Mouse (Mus musculus) lung, embryonic 16.5 days (tissue): ENCODE results near the gene Btn1a1. TPM values are rescaled to one million over a fixed set of nuclear protein-coding genes. Genes with fewer than 3 reads are reported as not detected.
A peak's percentile ranks its signal among the peaks of the same experiment; 100 is the strongest.

Source experiments
- ATAC-seq: fragments of 200-750 bp; cut with Nextera tagmentation; 2 replicates; pipeline ENCODE4 v1.8.0; 2017; ENCODE audit warnings: low read depth, mild to moderate bottlenecking, moderate library complexity
- H3K27ac ChIP-seq: fragments of 300-500 bp; sonication (generic); 2 replicates; pipeline ENCODE4 v1.5.1; 2014; ENCODE audit warnings: mild to moderate bottlenecking, control low read depth, low read length
- H3K27me3 ChIP-seq: fragments of 300-500 bp; sonication (generic); 2 replicates; pipeline ENCODE4 v1.6.1; 2014; ENCODE audit warnings: low read depth, low read length, mixed read lengths; ENCODE audit not compliant: control insufficient read depth, insufficient read depth
- H3K36me3 ChIP-seq: fragments of 300-500 bp; sonication (generic); 2 replicates; pipeline ENCODE4 v1.6.1; 2014; ENCODE audit warnings: low read length; ENCODE audit not compliant: control insufficient read depth, insufficient read depth
- H3K4me1 ChIP-seq: fragments of 300-500 bp; sonication (generic); replicated peaks from 2 replicates; pipeline ENCODE4 v1.6.1; 2014; ENCODE audit warnings: low read length, mixed read lengths; ENCODE audit not compliant: control insufficient read depth, insufficient read depth
- H3K4me2 ChIP-seq: fragments of 300-500 bp; sonication (generic); 2 replicates; pipeline ENCODE4 v1.6.1; 2014; ENCODE audit warnings: low read depth, low read length, control low read depth
- H3K4me3 ChIP-seq: fragments of 300-500 bp; sonication (generic); 2 replicates; pipeline ENCODE4 v1.5.1; 2014; ENCODE audit warnings: mild to moderate bottlenecking, low read length, control low read depth
- H3K9ac ChIP-seq: fragments of 300-500 bp; sonication (generic); 2 replicates; pipeline ENCODE4 v1.6.1; 2014; ENCODE audit warnings: low read length, control low read depth
- H3K9me3 ChIP-seq: fragments of 300-500 bp; sonication (generic); 2 replicates; pipeline ENCODE4 v1.6.1; 2016; ENCODE audit warnings: low read length; ENCODE audit not compliant: control insufficient read depth
- WGBS: fragments of 180-500 bp; shearing (Covaris S2); extraction: QIAGEN DNeasy Blood & Tissue Kit; methylation state at CpG from one replicate; pipeline ENCODE4 v1.1.7; 2014; 5-methylcytosine and 5-hydroxymethylcytosine counted together
- polyA plus RNA-seq: library from polyadenylated mRNA; unstranded; fragments of >200 nt; fragmentation: Nextera tagmentation; extraction: Ambion mirVana; gene quantifications from 2 replicates; pipeline ENCODE4 v1.2.1, GENCODE M21; 2015

Gene Btn1a1
- polyA plus RNA-seq, 1 experiment from 2014 or later = 0.10 TPM

DNA sequence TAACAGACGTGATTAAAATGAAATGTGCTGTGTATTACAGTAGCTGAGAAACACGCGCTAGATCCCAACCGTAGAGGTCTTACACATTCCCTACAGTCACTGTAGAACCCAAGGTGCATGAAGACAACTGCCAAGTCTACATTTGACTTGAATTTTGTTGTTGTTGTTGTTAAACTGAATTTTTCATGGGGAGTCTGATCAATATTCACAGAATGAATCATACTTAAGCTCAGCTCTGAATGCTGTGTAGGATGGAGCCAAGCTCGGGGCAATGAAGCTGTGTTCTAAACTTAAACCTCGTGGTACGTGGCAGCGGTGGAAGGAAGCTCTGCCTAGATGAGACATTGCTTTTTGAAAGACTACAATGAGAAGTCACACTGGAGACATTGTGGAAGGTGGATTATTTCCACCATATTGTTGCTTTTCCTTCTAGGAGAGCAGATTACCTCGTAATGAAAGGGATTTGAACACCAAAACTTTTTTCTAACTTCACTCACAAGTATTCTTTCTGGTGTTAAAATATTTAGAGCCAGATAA is 36.4 kb upstream of the Btn1a1 start:
- no peaks in the 10 kb centered on the region for H3K27me3 ChIP-seq
- H3K4me3 ChIP-seq = no peak overlapping the region
- no peak for ATAC-seq
- no peaks in the 10 kb centered on the region for H3K36me3 ChIP-seq
- no peak overlapping the region for H3K9ac ChIP-seq
- H3K4me1 ChIP-seq = peaks cover 27% of the 10 kb centered on the region
- H3K27ac ChIP-seq = no peak overlapping the region
- peak overlapping the region; percentile 39; the same call in 1 of the 2 replicates for H3K4me2 ChIP-seq
- WGBS = 37% methylated on average over 9 of the region's 9 CpGs
- no peaks in the 10 kb centered on the region for H3K9me3 ChIP-seq

DNA sequence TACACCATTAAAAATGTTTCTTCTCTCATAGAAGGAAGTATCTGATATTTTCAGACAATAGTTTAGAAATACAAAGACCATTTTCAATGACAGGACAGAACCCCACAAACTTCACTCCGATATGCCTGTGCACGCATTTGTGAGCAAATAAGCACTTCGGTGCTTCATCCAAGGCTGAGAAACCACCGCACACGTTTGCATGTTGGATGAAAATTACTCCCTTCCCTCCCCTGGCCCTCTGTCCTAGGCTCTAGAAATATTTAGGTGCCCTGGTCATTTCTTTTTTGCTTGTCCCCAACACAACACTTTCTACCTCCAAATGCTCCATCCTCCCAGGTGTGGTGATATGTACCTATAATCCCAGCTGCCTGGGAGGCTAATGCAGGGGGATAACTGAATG is 35.8 kb upstream of the Btn1a1 start:
- no peaks in the 10 kb centered on the region for H3K27me3 ChIP-seq
- no peaks in the 10 kb centered on the region for H3K9me3 ChIP-seq
- H3K4me3 ChIP-seq = no peak overlapping the region
- ATAC-seq = no peak
- peak overlapping the region; percentile 39 for H3K4me2 ChIP-seq
- H3K4me1 ChIP-seq = peaks cover 27% of the 10 kb centered on the region
- no peaks in the 10 kb centered on the region for H3K36me3 ChIP-seq
- no peak overlapping the region for H3K9ac ChIP-seq
- WGBS = 20% methylated on average over 5 of the region's 5 CpGs
- H3K27ac ChIP-seq = no peak overlapping the region

DNA sequence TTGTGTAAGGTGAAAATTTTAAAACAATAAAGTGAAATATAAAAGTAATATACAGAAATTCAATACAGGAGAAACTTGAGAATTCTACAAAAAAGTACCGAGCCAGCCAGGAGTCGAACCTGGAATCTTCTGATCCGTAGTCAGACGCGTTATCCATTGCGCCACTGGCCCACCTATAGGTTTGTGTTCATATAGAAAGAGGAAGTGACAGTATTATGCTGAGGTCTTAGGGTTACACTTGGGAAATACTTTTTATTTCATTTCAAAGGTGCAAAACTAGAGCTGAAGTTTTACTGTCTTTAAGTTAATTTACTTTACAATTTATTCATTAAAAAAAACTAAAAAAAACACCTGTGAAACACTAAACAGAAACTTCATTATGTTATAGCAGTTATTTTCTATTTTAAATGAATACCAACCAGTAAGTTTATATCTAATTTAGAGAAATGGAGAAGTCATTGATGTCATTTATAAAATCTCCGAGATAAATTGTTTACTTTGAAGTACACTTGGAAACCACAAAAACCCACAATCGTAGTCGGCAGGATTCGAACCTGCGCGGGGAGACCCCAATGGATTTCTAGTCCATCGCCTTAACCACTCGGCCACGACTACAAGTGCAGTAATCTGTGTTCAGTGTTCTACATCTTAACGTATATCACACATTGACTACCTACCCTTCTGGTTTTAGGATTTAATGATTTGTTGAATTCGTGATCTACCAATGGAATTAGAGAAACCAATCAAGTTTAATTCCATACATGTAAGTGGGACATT is 34.9 kb upstream of the Btn1a1 start:
- ATAC-seq = peak; percentile 48; the same call in 1 of the 2 replicates
- H3K36me3 ChIP-seq = no peaks in the 10 kb centered on the region
- H3K9me3 ChIP-seq = no peaks in the 10 kb centered on the region
- H3K4me3 ChIP-seq = no peak overlapping the region
- no peak overlapping the region for H3K9ac ChIP-seq
- H3K4me1 ChIP-seq = peaks cover 22% of the 10 kb centered on the region
- 4% methylated on average over 17 of the region's 17 CpGs for WGBS
- H3K4me2 ChIP-seq = no peak overlapping the region
- no peaks in the 10 kb centered on the region for H3K27me3 ChIP-seq
- no peak overlapping the region for H3K27ac ChIP-seq

DNA sequence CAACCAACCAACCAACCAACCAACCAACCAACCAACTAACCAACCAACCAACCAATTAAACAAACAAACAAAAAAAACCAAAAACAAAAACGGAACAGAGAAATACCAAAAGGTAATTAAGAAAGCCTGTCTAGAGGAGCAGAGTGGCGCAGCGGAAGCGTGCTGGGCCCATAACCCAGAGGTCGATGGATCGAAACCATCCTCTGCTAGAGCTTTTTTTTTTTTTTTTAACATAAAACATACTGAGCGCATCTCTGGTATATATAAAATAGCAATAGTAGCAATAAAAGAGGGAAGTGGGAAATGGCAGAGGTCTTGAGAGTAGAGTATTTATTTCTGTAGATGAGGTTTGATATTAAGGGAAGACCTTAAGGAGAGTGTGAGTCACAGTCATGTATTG is 34.2 kb upstream of the Btn1a1 start:
- Histone ChIP-seq H3K27me3 (no peaks in the 10 kb centered on the region), H3K27ac (no peak overlapping the region), H3K36me3 (no peaks in the 10 kb centered on the region), H3K4me2 (no peak overlapping the region), H3K4me3 (no peak overlapping the region), H3K4me1 (peaks cover 15% of the 10 kb centered on the region; the same call in 1 of the 2 replicates), H3K9me3 (no peaks in the 10 kb centered on the region), H3K9ac (no peak overlapping the region)
- ATAC-seq = no peak
- WGBS = 22% methylated on average over 7 of the region's 7 CpGs

DNA sequence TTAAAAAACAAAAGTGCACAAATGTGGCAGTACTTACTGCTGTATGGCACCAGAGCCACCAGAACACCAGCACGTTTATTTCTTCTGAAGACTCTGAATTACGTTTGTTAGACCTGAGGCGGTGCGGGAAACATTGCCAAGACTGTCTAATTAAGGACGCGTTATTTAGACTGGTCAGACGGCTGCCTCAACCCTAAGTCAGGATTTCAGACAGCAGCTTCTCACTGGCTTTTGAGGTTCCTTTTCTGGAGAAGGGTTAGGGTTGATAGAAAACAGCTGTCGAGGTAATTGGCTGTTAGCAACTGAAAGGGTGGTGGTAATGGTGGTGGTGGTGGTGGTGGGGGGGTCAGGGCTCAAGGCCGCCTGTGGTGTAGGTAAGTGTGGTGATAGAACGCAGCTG is 33.0 kb upstream of the Btn1a1 start:
- WGBS = 8% methylated on average over 10 of the region's 10 CpGs
- H3K27me3 ChIP-seq = no peaks in the 10 kb centered on the region
- H3K36me3 ChIP-seq = no peaks in the 10 kb centered on the region
- ATAC-seq = peak; percentile 62
- peak overlapping the region; percentile 60 for H3K4me2 ChIP-seq
- peaks cover 15% of the 10 kb centered on the region; the same call in 1 of the 2 replicates for H3K4me1 ChIP-seq
- no peak overlapping the region for H3K27ac ChIP-seq
- no peaks in the 10 kb centered on the region for H3K9me3 ChIP-seq
- peak overlapping the region; percentile 41 for H3K4me3 ChIP-seq
- peak overlapping the region; percentile 43 for H3K9ac ChIP-seq

DNA sequence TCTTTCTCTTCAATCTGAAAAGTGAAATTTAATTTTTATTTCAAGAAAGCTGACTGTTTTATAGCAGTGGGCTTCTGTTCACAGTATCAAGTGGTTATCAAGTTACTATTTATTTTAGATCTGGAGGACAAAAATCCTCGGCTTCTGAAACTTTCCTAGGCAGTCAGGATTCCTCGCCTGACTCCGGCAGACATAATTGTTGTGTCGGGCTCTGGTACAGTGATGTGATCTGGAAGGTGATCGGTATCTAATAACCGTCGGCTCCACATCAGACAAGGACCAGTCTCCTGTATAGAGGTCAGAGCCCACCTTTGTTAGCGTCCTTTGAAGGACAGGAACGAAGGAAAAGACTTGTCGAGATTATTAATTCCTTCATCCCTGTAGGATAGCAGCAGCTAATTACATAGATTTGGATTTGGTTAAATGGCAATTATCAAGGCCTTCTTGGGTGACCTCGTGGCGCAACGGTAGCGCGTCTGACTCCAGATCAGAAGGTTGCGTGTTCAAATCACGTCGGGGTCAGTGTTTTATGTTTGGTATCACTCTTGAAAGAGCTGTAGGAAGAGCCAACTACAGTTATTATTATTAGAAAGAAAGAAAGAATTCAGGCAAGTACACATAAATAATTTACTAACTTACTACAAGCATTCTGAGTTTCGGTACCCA is 32.1 kb upstream of the Btn1a1 start:
- no peak overlapping the region for H3K9ac ChIP-seq
- 5% methylated on average over 19 of the region's 19 CpGs for WGBS
- peaks cover 15% of the 10 kb centered on the region; the same call in 1 of the 2 replicates for H3K4me1 ChIP-seq
- peak overlapping the region; percentile 41 for H3K4me3 ChIP-seq
- H3K27me3 ChIP-seq = no peaks in the 10 kb centered on the region
- H3K9me3 ChIP-seq = no peaks in the 10 kb centered on the region
- H3K27ac ChIP-seq = no peak overlapping the region
- H3K36me3 ChIP-seq = no peaks in the 10 kb centered on the region
- no peak for ATAC-seq
- H3K4me2 ChIP-seq = peak overlapping the region; percentile 60

DNA sequence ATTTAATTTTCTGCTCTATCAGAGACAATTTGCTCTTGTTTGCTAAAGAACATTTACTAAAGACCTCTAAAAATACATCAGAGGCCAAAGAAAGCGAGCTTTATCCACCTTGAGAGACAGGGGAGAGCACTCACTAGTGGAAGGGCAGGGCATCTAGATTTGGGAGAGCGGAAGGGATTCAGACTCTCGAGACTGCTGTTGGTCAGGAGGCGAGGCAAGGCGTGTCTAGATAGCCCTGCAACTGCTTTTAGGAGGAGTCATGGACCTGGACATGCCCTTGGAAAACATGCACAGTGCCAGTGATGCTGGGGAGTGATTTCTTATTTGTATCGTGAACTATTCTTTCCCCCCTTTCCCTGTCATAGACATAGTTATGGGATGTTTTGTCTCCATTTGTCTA is 29.8 kb upstream of the Btn1a1 start:
- 81% methylated on average over 6 of the region's 6 CpGs for WGBS
- Histone ChIP-seq H3K4me1 (peaks cover 12% of the 10 kb centered on the region; the same call in 1 of the 2 replicates), H3K4me3 (no peak overlapping the region), H3K27ac (no peak overlapping the region), H3K4me2 (no peak overlapping the region), H3K9ac (no peak overlapping the region), H3K9me3 (no peaks in the 10 kb centered on the region), H3K27me3 (no peaks in the 10 kb centered on the region), H3K36me3 (no peaks in the 10 kb centered on the region)
- no peak for ATAC-seq

DNA sequence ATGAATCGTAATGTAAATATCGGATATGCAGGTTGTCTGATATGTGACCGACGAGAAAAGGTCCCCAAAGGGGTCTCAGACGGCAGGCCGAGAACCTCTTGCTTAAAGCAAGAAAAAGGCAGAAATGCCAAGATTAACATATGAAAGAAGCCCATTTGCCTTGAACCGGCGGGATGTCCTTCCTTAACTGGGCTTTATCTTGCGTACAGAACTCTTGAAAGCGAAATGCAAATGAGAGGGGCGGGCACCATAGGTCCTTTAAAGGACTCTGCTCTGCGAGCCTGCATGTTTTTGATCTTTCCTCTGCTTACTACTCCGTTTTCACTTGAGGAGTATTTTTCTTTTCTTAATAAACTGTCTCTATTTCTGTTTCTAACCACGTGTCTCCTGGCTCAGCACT is 26.3 kb upstream of the Btn1a1 start:
- no peaks in the 10 kb centered on the region; the same call in 1 of the 2 replicates for H3K4me1 ChIP-seq
- peak overlapping the region; percentile 39 for H3K4me3 ChIP-seq
- WGBS = 13% methylated on average over 14 of the region's 14 CpGs
- H3K36me3 ChIP-seq = no peaks in the 10 kb centered on the region
- H3K9ac ChIP-seq = peak overlapping the region; percentile 52; the same call in 1 of the 2 replicates
- H3K9me3 ChIP-seq = no peaks in the 10 kb centered on the region
- no peak for ATAC-seq
- peak overlapping the region; percentile 53 for H3K4me2 ChIP-seq
- no peaks in the 10 kb centered on the region for H3K27me3 ChIP-seq
- no peak overlapping the region for H3K27ac ChIP-seq

DNA sequence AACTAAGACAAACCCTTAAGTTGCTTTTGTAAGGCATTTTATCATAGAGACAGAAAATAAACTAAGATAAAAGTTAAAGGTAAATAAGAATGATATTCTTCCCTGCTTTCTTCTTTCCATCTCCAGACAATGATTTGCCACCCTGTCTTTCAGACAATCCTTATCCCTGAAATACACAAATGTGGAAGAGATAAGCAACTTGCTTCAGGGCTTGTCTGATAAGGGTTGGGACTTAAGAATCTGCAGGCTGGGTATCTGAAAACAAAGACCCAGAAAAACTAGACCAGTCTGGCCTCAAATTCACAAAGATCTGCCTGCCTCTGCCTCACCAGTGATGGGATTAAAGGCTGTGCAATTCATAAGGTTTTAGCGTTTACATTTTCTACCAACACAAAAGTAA is 25.6 kb upstream of the Btn1a1 start:
- H3K27me3 ChIP-seq = no peaks in the 10 kb centered on the region
- no peak overlapping the region for H3K9ac ChIP-seq
- no peak for ATAC-seq
- WGBS = 20% methylated on average over 1 of the region's 1 CpGs
- no peak overlapping the region for H3K27ac ChIP-seq
- no peak overlapping the region for H3K4me2 ChIP-seq
- no peaks in the 10 kb centered on the region for H3K9me3 ChIP-seq
- no peaks in the 10 kb centered on the region for H3K36me3 ChIP-seq
- H3K4me3 ChIP-seq = no peak overlapping the region
- no peaks in the 10 kb centered on the region; the same call in 1 of the 2 replicates for H3K4me1 ChIP-seq
